Mouse (Mus musculus) intestine, embryonic 15.5 days (tissue): ENCODE results near the gene Asic2. TPM values are rescaled to one million over a fixed set of nuclear protein-coding genes. Genes with fewer than 3 reads are reported as not detected.

Experiments used
- ATAC-seq: fragments of 200-750 bp; cut with Nextera tagmentation; 2 replicates; pipeline ENCODE4 v1.8.0; 2017; ENCODE audit warnings: moderate TSS enrichment, moderate library complexity
- H3K27ac ChIP-seq: fragments of 300-500 bp; sonication (generic); 2 replicates; pipeline ENCODE4 v1.5.1; 2015; ENCODE audit warnings: mild to moderate bottlenecking, inconsistent platforms
- H3K27me3 ChIP-seq: fragments of 300-500 bp; sonication (generic); replicated peaks from 2 replicates; pipeline ENCODE4 v1.6.1; 2015; ENCODE audit warnings: inconsistent platforms
- H3K36me3 ChIP-seq: fragments of 300-500 bp; sonication (generic); 2 replicates; pipeline ENCODE4 v1.6.1; 2015; ENCODE audit warnings: inconsistent platforms
- H3K4me1 ChIP-seq: fragments of 300-500 bp; sonication (generic); replicated peaks from 2 replicates; pipeline ENCODE4 v1.6.1; 2015; ENCODE audit warnings: inconsistent platforms
- H3K4me2 ChIP-seq: fragments of 300-500 bp; sonication (generic); replicated peaks from 2 replicates; pipeline ENCODE4 v1.6.1; 2015; ENCODE audit warnings: mild to moderate bottlenecking, inconsistent platforms
- H3K4me3 ChIP-seq: fragments of 300-500 bp; sonication (generic); replicated peaks from 2 replicates; pipeline ENCODE4 v1.5.1; 2015; ENCODE audit warnings: inconsistent platforms
- H3K9ac ChIP-seq: fragments of 300-500 bp; sonication (generic); 2 replicates; pipeline ENCODE4 v1.6.1; 2015; ENCODE audit warnings: inconsistent platforms
- H3K9me3 ChIP-seq: fragments of 300-500 bp; sonication (generic); 2 replicates; pipeline ENCODE4 v1.6.1; 2016; ENCODE audit warnings: inconsistent platforms
- whole genome bisulfite sequencing: fragments of 180-500 bp; shearing (Covaris S2); methylation state at CpG from one replicate; pipeline ENCODE4 v1.1.7; 2015; 5-methylcytosine and 5-hydroxymethylcytosine counted together
- polyA plus RNA-seq: library from polyadenylated mRNA; unstranded; fragments of >200 nt; fragmentation: Nextera tagmentation; extraction: Ambion mirVana; gene quantifications from 2 replicates; pipeline ENCODE4 v1.2.1, GENCODE M21; 2015

Asic2 gene
- polyA plus RNA-seq, 1 experiment from 2014 or later = 0.19 TPM

- Histone ChIP-seq H3K36me3 (no peaks in the 10 kb centered on the region), H3K9me3 (no peaks in the 10 kb centered on the region), H3K4me2 (no peak overlapping the region), H3K27ac (no peak overlapping the region), H3K4me1 (no peaks in the 10 kb centered on the region), H3K27me3 (0 out of 2 replicates have a peak, but pooled peaks cover 4% of the 10 kb centered on the region), H3K9ac (no peak overlapping the region), H3K4me3 (no peak overlapping the region)
- ATAC-seq = no peak
- 84% methylated on average over 3 of the region's 3 CpGs for WGBS
Measured at GRCm38 (mm10) chr11:80895853-80896252, 1072.4 kb downstream of the Asic2 start.

- no peak overlapping the region for H3K9ac ChIP-seq
- no peaks in the 10 kb centered on the region for H3K4me1 ChIP-seq
- no peak overlapping the region for H3K4me3 ChIP-seq
- ATAC-seq = no peak
- no peaks in the 10 kb centered on the region for H3K9me3 ChIP-seq
- H3K36me3 ChIP-seq = no peaks in the 10 kb centered on the region
- WGBS = 17% methylated on average over 7 of the region's 7 CpGs
- H3K27ac ChIP-seq = no peak overlapping the region
- H3K27me3 ChIP-seq = 0 out of 2 replicates have a peak, but pooled peaks cover 4% of the 10 kb centered on the region
- no peak overlapping the region for H3K4me2 ChIP-seq
Measured at GRCm38 (mm10) chr11:80889336-80890063, 1078.8 kb downstream of the Asic2 start.

- H3K4me1 ChIP-seq = no peaks in the 10 kb centered on the region
- H3K4me2 ChIP-seq = no peak overlapping the region
- H3K27me3 ChIP-seq = 0 out of 2 replicates have a peak, but pooled peaks cover 2% of the 10 kb centered on the region
- no peak overlapping the region for H3K27ac ChIP-seq
- H3K9me3 ChIP-seq = no peaks in the 10 kb centered on the region
- WGBS = 78% methylated on average over 3 of the region's 3 CpGs
- H3K9ac ChIP-seq = no peak overlapping the region
- H3K36me3 ChIP-seq = no peaks in the 10 kb centered on the region
- ATAC-seq = no peak
- H3K4me3 ChIP-seq = no peak overlapping the region
Measured at GRCm38 (mm10) chr11:80887021-80887420, 1081.2 kb downstream of the Asic2 start.

GRCm38 (mm10) chr11:80886365-80886764 is 1081.9 kb downstream of the Asic2 start:
- ATAC-seq = no peak
- Histone ChIP-seq H3K27ac (no peak overlapping the region), H3K9me3 (no peaks in the 10 kb centered on the region), H3K9ac (no peak overlapping the region), H3K36me3 (no peaks in the 10 kb centered on the region), H3K4me3 (no peak overlapping the region), H3K4me1 (no peaks in the 10 kb centered on the region), H3K27me3 (no peaks in the 10 kb centered on the region), H3K4me2 (no peak overlapping the region)
- WGBS = 73% methylated on average over 7 of the region's 7 CpGs

DNA sequence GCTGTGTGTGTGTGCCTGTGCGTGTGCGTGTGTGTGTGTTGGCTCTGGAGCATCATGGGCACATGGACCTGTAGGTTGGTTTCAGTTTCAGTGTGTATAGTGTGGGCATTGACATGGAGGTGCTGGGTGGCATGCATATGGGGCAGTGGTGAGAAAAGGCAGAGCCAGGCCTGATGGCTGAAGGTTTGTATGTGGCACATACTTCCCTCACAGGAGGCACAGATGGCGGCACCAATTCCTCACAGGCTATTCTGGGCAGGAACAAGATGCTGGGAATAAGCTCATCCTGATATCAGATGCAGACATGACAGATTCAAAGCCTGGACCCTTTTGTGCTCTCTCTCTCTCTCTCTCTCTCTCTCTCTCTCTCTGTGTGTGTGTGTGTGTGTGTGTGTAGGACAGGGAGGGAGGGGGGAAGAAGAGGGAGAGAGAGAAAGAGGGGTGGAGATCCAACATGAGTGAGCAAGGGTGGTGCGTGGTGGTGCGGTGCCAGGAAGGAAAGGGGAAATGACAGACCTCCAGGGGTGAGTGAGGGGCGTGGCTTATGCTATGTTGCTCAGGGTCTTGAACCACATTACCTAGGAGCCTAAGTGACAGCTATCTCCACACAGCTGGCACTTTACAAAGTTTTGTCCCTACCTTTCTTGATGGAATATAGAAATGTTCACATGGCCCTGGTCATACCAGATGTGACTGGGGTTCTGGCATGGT is 1083.6 kb downstream of the Asic2 start:
- WGBS = 80% methylated on average over 6 of the region's 6 CpGs
- Histone ChIP-seq H3K4me2 (no peak overlapping the region), H3K9ac (no peak overlapping the region), H3K4me1 (no peaks in the 10 kb centered on the region), H3K27me3 (no peaks in the 10 kb centered on the region), H3K4me3 (no peak overlapping the region), H3K27ac (no peak overlapping the region), H3K9me3 (no peaks in the 10 kb centered on the region), H3K36me3 (no peaks in the 10 kb centered on the region)
- no peak for ATAC-seq

- no peak overlapping the region for H3K27ac ChIP-seq
- H3K4me1 ChIP-seq = no peaks in the 10 kb centered on the region
- no peaks in the 10 kb centered on the region for H3K9me3 ChIP-seq
- H3K27me3 ChIP-seq = no peaks in the 10 kb centered on the region
- 82% methylated on average over 7 of the region's 7 CpGs for WGBS
- no peak overlapping the region for H3K4me3 ChIP-seq
- no peak for ATAC-seq
- no peaks in the 10 kb centered on the region for H3K36me3 ChIP-seq
- H3K4me2 ChIP-seq = no peak overlapping the region
- no peak overlapping the region for H3K9ac ChIP-seq
Measured at GRCm38 (mm10) chr11:80882229-80882810, 1085.9 kb downstream of the Asic2 start.

GRCm38 (mm10) chr11:80878026-80878425 is 1090.2 kb downstream of the Asic2 start:
- no peak overlapping the region for H3K9ac ChIP-seq
- H3K27ac ChIP-seq = no peak overlapping the region
- no peaks in the 10 kb centered on the region for H3K4me1 ChIP-seq
- H3K36me3 ChIP-seq = no peaks in the 10 kb centered on the region
- no peaks in the 10 kb centered on the region for H3K27me3 ChIP-seq
- H3K4me3 ChIP-seq = no peak overlapping the region
- 79% methylated on average over 2 of the region's 2 CpGs for WGBS
- H3K9me3 ChIP-seq = no peaks in the 10 kb centered on the region
- ATAC-seq = no peak
- no peak overlapping the region for H3K4me2 ChIP-seq

DNA sequence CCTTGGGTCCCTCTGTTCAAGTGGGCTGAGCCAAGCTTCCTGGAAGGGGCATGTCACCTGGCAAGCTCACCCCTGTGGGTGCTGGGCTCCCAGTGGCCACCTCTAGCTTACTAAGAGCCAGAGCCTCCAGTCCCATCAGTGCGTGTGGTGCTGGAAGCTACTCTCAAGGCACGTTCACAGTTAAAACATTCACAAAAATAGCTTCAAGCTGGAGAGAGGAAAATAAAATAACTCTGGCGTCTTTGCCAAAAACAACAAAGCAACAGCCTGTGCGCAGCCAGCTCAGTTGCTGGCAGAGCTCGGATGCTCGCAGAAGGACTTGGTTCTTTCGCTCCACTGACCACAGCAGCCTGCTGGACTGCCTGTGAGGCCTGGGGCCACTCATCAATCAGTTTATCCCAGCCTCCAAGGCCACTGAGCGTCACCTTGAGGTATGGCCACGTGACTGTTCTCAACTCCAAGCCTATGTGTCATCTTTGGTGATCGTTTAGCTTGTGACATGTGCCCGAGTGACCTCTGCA is 1091.1 kb downstream of the Asic2 start:
- H3K27me3 ChIP-seq = no peaks in the 10 kb centered on the region
- no peak overlapping the region for H3K9ac ChIP-seq
- no peaks in the 10 kb centered on the region for H3K9me3 ChIP-seq
- no peak overlapping the region for H3K4me2 ChIP-seq
- H3K36me3 ChIP-seq = no peaks in the 10 kb centered on the region
- no peaks in the 10 kb centered on the region for H3K4me1 ChIP-seq
- WGBS = 59% methylated on average over 11 of the region's 11 CpGs
- no peak overlapping the region for H3K4me3 ChIP-seq
- no peak overlapping the region for H3K27ac ChIP-seq
- ATAC-seq = no peak

DNA sequence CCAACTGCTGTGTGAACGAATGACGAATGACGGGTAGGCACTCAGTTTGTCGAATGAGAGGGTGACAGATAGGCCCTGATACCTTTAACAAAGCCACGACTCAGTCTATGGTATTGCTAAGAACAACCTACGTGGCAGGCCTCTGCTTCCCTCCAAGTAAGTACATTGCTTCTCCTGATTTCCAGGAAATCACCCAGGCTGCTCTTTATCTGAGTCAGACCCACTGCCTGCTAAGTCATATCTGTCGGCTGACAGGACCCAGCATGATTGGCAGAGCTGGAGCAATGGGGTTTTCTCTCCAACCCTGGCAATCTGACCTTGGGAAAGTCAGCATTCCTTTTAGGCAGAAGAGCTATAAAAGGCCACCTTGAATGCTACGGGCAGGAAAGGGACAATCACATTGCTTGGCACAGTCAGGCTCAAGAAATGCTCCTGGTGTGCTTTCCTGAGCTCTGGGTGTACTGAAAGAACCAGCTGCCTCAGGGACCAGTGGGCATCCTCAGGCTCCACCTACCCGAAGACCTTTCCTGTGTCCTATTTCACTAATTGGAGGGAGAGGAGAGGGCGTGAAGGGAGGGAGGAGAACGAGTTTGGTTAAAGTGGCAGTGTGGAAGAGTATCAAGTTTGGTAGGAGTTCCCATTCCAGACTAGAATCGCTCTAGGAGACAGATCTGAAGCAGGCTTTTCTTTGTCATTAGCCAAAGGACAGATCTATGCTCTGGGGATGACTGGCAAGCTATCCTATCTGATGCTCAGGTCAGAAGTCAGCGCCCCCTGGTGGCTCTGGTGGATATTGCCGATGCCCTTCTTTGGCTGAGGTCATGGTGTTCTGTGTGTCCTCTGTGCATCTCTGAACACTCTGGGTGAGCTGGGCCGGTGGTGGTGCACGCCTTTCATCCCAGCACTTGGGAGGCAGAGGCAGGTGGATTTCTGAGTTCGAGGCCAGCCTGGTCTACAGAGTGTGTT is 1095.5 kb downstream of the Asic2 start:
- no peak overlapping the region for H3K9ac ChIP-seq
- 61% methylated on average over 17 of the region's 17 CpGs for WGBS
- no peaks in the 10 kb centered on the region for H3K9me3 ChIP-seq
- ATAC-seq = peak; percentile 73
- H3K4me3 ChIP-seq = no peak overlapping the region
- no peaks in the 10 kb centered on the region for H3K4me1 ChIP-seq
- no peaks in the 10 kb centered on the region for H3K27me3 ChIP-seq
- H3K4me2 ChIP-seq = no peak overlapping the region
- no peaks in the 10 kb centered on the region for H3K36me3 ChIP-seq
- H3K27ac ChIP-seq = no peak overlapping the region

DNA sequence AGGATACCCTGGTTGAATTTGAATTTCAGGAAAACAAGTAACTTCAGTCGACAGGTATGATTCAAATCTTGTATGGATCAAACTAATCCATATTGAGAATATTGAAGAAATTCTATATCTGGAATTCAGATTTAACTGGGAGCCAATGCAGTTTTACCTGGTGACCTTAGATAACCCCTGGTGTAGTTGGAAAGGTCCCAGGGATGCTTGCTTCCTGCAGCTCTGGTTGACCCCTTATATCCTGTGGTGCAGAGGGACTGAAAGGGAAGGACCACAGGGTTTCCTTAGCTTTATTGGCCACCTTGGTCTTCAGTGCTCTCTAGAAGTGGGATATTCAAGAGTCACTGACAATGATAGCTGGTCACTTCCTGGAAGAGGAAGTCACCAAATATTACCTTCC is 1100.2 kb downstream of the Asic2 start:
- H3K27ac ChIP-seq = no peak overlapping the region
- no peak overlapping the region for H3K4me3 ChIP-seq
- 91% methylated on average over 1 of the region's 1 CpGs for WGBS
- ATAC-seq = no peak
- no peaks in the 10 kb centered on the region for H3K27me3 ChIP-seq
- H3K4me1 ChIP-seq = no peaks in the 10 kb centered on the region
- H3K36me3 ChIP-seq = no peaks in the 10 kb centered on the region
- no peak overlapping the region for H3K9ac ChIP-seq
- H3K4me2 ChIP-seq = no peak overlapping the region
- H3K9me3 ChIP-seq = no peaks in the 10 kb centered on the region

DNA sequence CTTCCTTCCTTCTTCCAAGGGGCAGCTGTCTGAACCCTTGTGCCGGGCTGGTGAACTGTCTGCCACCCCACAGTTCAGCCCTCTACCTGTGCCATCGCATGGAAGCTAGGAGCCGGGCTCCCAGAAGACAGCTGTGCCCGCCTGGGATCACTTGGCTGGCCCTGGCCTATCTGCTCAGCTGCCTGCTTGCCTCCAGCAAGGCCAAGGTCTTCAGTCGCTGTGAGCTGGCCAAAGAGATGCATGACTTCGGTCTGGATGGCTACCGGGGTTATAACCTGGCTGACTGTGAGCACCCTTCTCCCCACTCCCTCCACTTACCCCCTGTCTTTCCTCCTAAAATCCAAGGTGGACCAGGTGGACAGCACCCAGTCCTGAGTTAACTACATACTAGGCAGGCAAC is 1105.3 kb downstream of the Asic2 start:
- H3K4me1 ChIP-seq = no peaks in the 10 kb centered on the region
- WGBS = 88% methylated on average over 7 of the region's 7 CpGs
- no peaks in the 10 kb centered on the region for H3K9me3 ChIP-seq
- H3K36me3 ChIP-seq = no peaks in the 10 kb centered on the region
- H3K27me3 ChIP-seq = no peaks in the 10 kb centered on the region
- H3K4me2 ChIP-seq = no peak overlapping the region
- no peak overlapping the region for H3K27ac ChIP-seq
- no peak overlapping the region for H3K4me3 ChIP-seq
- no peak overlapping the region for H3K9ac ChIP-seq
- no peak for ATAC-seq

GRCm38 (mm10) chr11:80858065-80858464 is 1110.2 kb downstream of the Asic2 start, which contains the start of gene Spaca3:
Gene Spaca3 (plus strand): TSS chr11:80858365.
- no peaks in the 10 kb centered on the region for H3K4me1 ChIP-seq
- H3K4me3 ChIP-seq = no peak within 1 kb of the TSS
- H3K9ac ChIP-seq = no peak within 1 kb of the TSS
- no peak for ATAC-seq
- 73% methylated on average over 10 of the region's 10 CpGs for WGBS
- no peaks in the 10 kb centered on the region for H3K36me3 ChIP-seq
- no peak within 1 kb of the TSS for H3K4me2 ChIP-seq
- no peaks in the 10 kb centered on the region for H3K27me3 ChIP-seq
- no peaks in the 10 kb centered on the region for H3K9me3 ChIP-seq
- no peak within 1 kb of the TSS for H3K27ac ChIP-seq
